Mouse (Mus musculus) lung, embryonic 14.5 days (tissue): ENCODE measurements at regions not wholly inside any gene's neighbourhood (a gene's known extent, or its start where the extent isn't known, plus 50 kb on each side); places are given as distances from the start of the nearest gene placed in this dataset.

ENCODE experiments used
- ATAC-seq: fragments of 200-750 bp; cut with Nextera tagmentation; 2 replicates; pipeline ENCODE4 v1.8.0; 2017; ENCODE audit warnings: mild to moderate bottlenecking, moderate TSS enrichment, moderate library complexity; ENCODE audit not compliant: insufficient read depth
- DNase-seq: peaks from one replicate; pipeline ENCODE4 v3.0.0-alpha.2; 2015
- H3K27ac ChIP-seq: fragments of 300-500 bp; sonication (generic); 2 replicates; pipeline ENCODE4 v1.5.1; 2014; ENCODE audit warnings: low read depth, mild to moderate bottlenecking, moderate library complexity
- H3K27me3 ChIP-seq: fragments of 300-500 bp; sonication (generic); 2 replicates; pipeline ENCODE4 v1.6.1; 2014; ENCODE audit warnings: low read length, control low read depth; ENCODE audit not compliant: insufficient read depth
- H3K36me3 ChIP-seq: fragments of 300-500 bp; sonication (generic); 2 replicates; pipeline ENCODE4 v1.6.1; 2014; ENCODE audit warnings: control low read depth; ENCODE audit not compliant: insufficient read depth
- H3K4me1 ChIP-seq: fragments of 300-500 bp; sonication (generic); 2 replicates; pipeline ENCODE4 v1.6.1; 2014; ENCODE audit warnings: antibody characterized with exemption, control low read depth; ENCODE audit not compliant: insufficient read depth
- H3K4me2 ChIP-seq: fragments of 300-500 bp; sonication (generic); 2 replicates; pipeline ENCODE4 v1.6.1; 2014; ENCODE audit warnings: mild to moderate bottlenecking
- H3K4me3 ChIP-seq: fragments of 300-500 bp; sonication (generic); 2 replicates; pipeline ENCODE4 v1.5.1; 2014; ENCODE audit warnings: low read depth, low read length
- H3K9ac ChIP-seq: fragments of 300-500 bp; sonication (generic); 2 replicates; pipeline ENCODE4 v1.6.1; 2014
- H3K9me3 ChIP-seq: fragments of 300-500 bp; sonication (generic); 2 replicates; pipeline ENCODE4 v1.6.1; 2016; ENCODE audit warnings: low read depth, low read length, control low read depth
- CTCF ChIP-seq: IDR thresholded peaks from 2 replicates; pipeline ENCODE4 v1.5.1; 2016; ENCODE audit warnings: antibody characterized with exemption, low read depth
- WGBS: fragments of 180-500 bp; shearing (Covaris S2); extraction: QIAGEN DNeasy Blood & Tissue Kit; methylation state at CpG from one replicate; pipeline ENCODE4 v1.1.7; 2014; 5-methylcytosine and 5-hydroxymethylcytosine counted together

- H3K9me3 ChIP-seq = no peaks in the 10 kb centered on the region
- no peak overlapping the region for H3K9ac ChIP-seq
- H3K27me3 ChIP-seq = no peaks in the 10 kb centered on the region
- H3K4me1 ChIP-seq = no peaks in the 10 kb centered on the region
- H3K36me3 ChIP-seq = no peaks in the 10 kb centered on the region
- DNase-seq = peak; percentile 56
- no peak overlapping the region for H3K4me3 ChIP-seq
- no peak overlapping the region for H3K27ac ChIP-seq
- TF ChIP-seq CTCF = no peak
- ATAC-seq = peak; percentile 56; the same call in 1 of the 2 replicates
- WGBS = 25% methylated on average over 2 of the region's 2 CpGs
- H3K4me2 ChIP-seq = no peak overlapping the region
These were observed 181.7 kb upstream of the Dpp10 start for GRCm38 (mm10) chr1:124227091-124227490.
